Mouse (Mus musculus) forebrain, embryonic 14.5 days (tissue): ENCODE data around the gene Cmas. TPM values are rescaled to one million over a fixed set of nuclear protein-coding genes. Genes with fewer than 3 reads are reported as not detected.

Experiments
- ATAC-seq: fragments of 200-750 bp; cut with Nextera tagmentation; 2 replicates; pipeline ENCODE4 v1.8.0; 2017; ENCODE audit warnings: mild to moderate bottlenecking, moderate library complexity
- DNase-seq: peaks from one replicate; pipeline ENCODE4 v3.0.0-alpha.2; 2015; ENCODE audit warnings: low spot score
- H3K27ac ChIP-seq: fragments of 300-500 bp; sonication (generic); 2 replicates; pipeline ENCODE4 v1.5.1; 2014; ENCODE audit warnings: low read depth, mild to moderate bottlenecking, control low read depth, low read length, moderate library complexity
- H3K27me3 ChIP-seq: fragments of 300-500 bp; sonication (generic); replicated peaks from 2 replicates; pipeline ENCODE4 v1.6.1; 2014; ENCODE audit warnings: low read length, control low read depth, mixed read lengths; ENCODE audit not compliant: control insufficient read depth, insufficient read depth
- H3K36me3 ChIP-seq: fragments of 300-500 bp; sonication (generic); 2 replicates; pipeline ENCODE4 v1.6.1; 2014; ENCODE audit warnings: low read length, control low read depth; ENCODE audit not compliant: control insufficient read depth, insufficient read depth
- H3K4me1 ChIP-seq: fragments of 300-500 bp; sonication (generic); 2 replicates; pipeline ENCODE4 v1.6.1; 2014; ENCODE audit warnings: antibody characterized with exemption, low read length, control low read depth; ENCODE audit not compliant: control insufficient read depth, insufficient read depth
- H3K4me2 ChIP-seq: fragments of 300-500 bp; sonication (generic); 2 replicates; pipeline ENCODE4 v1.6.1; 2014; ENCODE audit warnings: mild to moderate bottlenecking, control low read depth, low read length
- H3K4me3 ChIP-seq: fragments of 300-500 bp; sonication (generic); 2 replicates; pipeline ENCODE4 v1.5.1; 2014; ENCODE audit warnings: low read depth, low read length, control low read depth
- H3K9ac ChIP-seq: fragments of 300-500 bp; sonication (generic); 2 replicates; pipeline ENCODE4 v1.6.1; 2014; ENCODE audit warnings: mild to moderate bottlenecking, low read length, control low read depth, moderate library complexity
- H3K9me3 ChIP-seq: fragments of 300-500 bp; sonication (generic); replicated peaks from 2 replicates; pipeline ENCODE4 v1.6.1; 2016; ENCODE audit warnings: low read length, control low read depth, mixed read lengths; ENCODE audit not compliant: control insufficient read depth
- WGBS: fragments of 180-500 bp; shearing (Covaris S2); extraction: QIAGEN DNeasy Blood & Tissue Kit; methylation state at CpG from one replicate; pipeline ENCODE4 v1.1.7; 2014; 5-methylcytosine and 5-hydroxymethylcytosine counted together
- polyA plus RNA-seq: library from polyadenylated mRNA; unstranded; fragments of >200 nt; fragmentation: Nextera tagmentation; extraction: Ambion mirVana; gene quantifications from 2 replicates; pipeline ENCODE4 v1.2.1, GENCODE M21; 2014

The Cmas gene
- polyA plus RNA-seq, 1 experiment from 2014 or later = 173 TPM

- no peaks in the 10 kb centered on the region for H3K27me3 ChIP-seq
- 9% methylated on average over 4 of the region's 4 CpGs for WGBS
- peaks cover 12% of the 10 kb centered on the region; the same call in 1 of the 2 replicates for H3K4me1 ChIP-seq
- ATAC-seq (peak; percentile 75), DNase-seq (peak; percentile 85)
- H3K9ac ChIP-seq = no peak overlapping the region
- no peaks in the 10 kb centered on the region for H3K9me3 ChIP-seq
- no peak overlapping the region for H3K4me3 ChIP-seq
- peaks cover 13% of the 10 kb centered on the region for H3K36me3 ChIP-seq
- H3K4me2 ChIP-seq = no peak overlapping the region
- H3K27ac ChIP-seq = no peak overlapping the region
Observed at GRCm38 (mm10) chr6:142780574-142781033, 24.1 kb downstream of the Cmas start.

- no peak overlapping the region for H3K27ac ChIP-seq
- 2% methylated on average over 7 of the region's 7 CpGs for WGBS
- H3K9me3 ChIP-seq = no peaks in the 10 kb centered on the region
- DNase-seq = peak; percentile 83
- H3K27me3 ChIP-seq = no peaks in the 10 kb centered on the region
- ATAC-seq = peak; percentile 59
- peaks cover 6% of the 10 kb centered on the region; the same call in 1 of the 2 replicates for H3K36me3 ChIP-seq
- no peak overlapping the region for H3K4me3 ChIP-seq
- no peak overlapping the region for H3K9ac ChIP-seq
- H3K4me2 ChIP-seq = no peak overlapping the region
- peaks cover 12% of the 10 kb centered on the region; the same call in 1 of the 2 replicates for H3K4me1 ChIP-seq
Observed at GRCm38 (mm10) chr6:142781286-142781685, 24.8 kb downstream of the Cmas start.

GRCm38 (mm10) chr6:142785343-142785742 is 28.9 kb downstream of the Cmas start:
- no peaks in the 10 kb centered on the region for H3K27me3 ChIP-seq
- H3K36me3 ChIP-seq = no peaks in the 10 kb centered on the region
- no peak overlapping the region for H3K4me3 ChIP-seq
- H3K9ac ChIP-seq = no peak overlapping the region
- H3K9me3 ChIP-seq = no peaks in the 10 kb centered on the region
- ATAC-seq (no peak), DNase-seq (peak; percentile 38)
- H3K27ac ChIP-seq = no peak overlapping the region
- H3K4me1 ChIP-seq = peaks cover 13% of the 10 kb centered on the region
- H3K4me2 ChIP-seq = no peak overlapping the region
- WGBS = 28% methylated on average over 4 of the region's 4 CpGs

- Histone ChIP-seq H3K9ac (no peak overlapping the region), H3K4me1 (peaks cover 11% of the 10 kb centered on the region; the same call in 1 of the 2 replicates), H3K9me3 (no peaks in the 10 kb centered on the region), H3K27ac (no peak overlapping the region), H3K4me3 (no peak overlapping the region), H3K36me3 (no peaks in the 10 kb centered on the region), H3K4me2 (no peak overlapping the region), H3K27me3 (no peaks in the 10 kb centered on the region)
- ATAC-seq (no peak), DNase-seq (peak; percentile 15)
- WGBS = 86% methylated on average over 21 of the region's 21 CpGs
Observed at GRCm38 (mm10) chr6:142786106-142786505, 29.6 kb downstream of the Cmas start.

GRCm38 (mm10) chr6:142788042-142788987 is 31.8 kb downstream of the Cmas start:
- H3K9ac ChIP-seq = no peak overlapping the region
- H3K4me2 ChIP-seq = no peak overlapping the region
- H3K4me1 ChIP-seq = peaks cover 10% of the 10 kb centered on the region; the same call in 1 of the 2 replicates
- H3K9me3 ChIP-seq = no peaks in the 10 kb centered on the region
- no peak overlapping the region for H3K4me3 ChIP-seq
- peak; percentile 81 for ATAC-seq
- H3K27ac ChIP-seq = peak overlapping the region; percentile 50; the same call in 1 of the 2 replicates
- 43% methylated on average over 17 of the region's 18 CpGs for WGBS
- H3K27me3 ChIP-seq = no peaks in the 10 kb centered on the region
- no peaks in the 10 kb centered on the region for H3K36me3 ChIP-seq
- DNase-seq = peak; percentile 88

- H3K4me2 ChIP-seq = no peak overlapping the region
- no peak overlapping the region for H3K27ac ChIP-seq
- DNase-seq (peak; percentile 18), ATAC-seq (no peak)
- H3K9me3 ChIP-seq = no peaks in the 10 kb centered on the region
- H3K4me1 ChIP-seq = peaks cover 10% of the 10 kb centered on the region; the same call in 1 of the 2 replicates
- no peaks in the 10 kb centered on the region for H3K27me3 ChIP-seq
- no peak overlapping the region for H3K9ac ChIP-seq
- H3K36me3 ChIP-seq = no peaks in the 10 kb centered on the region
- no peak overlapping the region for H3K4me3 ChIP-seq
- 83% methylated on average over 10 of the region's 10 CpGs for WGBS
Observed at GRCm38 (mm10) chr6:142789736-142790135, 33.2 kb downstream of the Cmas start.

GRCm38 (mm10) chr6:142792241-142792968 is 35.9 kb downstream of the Cmas start:
- ATAC-seq (no peak), DNase-seq (peak; percentile 8)
- H3K9me3 ChIP-seq = no peaks in the 10 kb centered on the region
- H3K4me2 ChIP-seq = no peak overlapping the region
- H3K4me1 ChIP-seq = peaks cover 10% of the 10 kb centered on the region; the same call in 1 of the 2 replicates
- H3K4me3 ChIP-seq = no peak overlapping the region
- H3K9ac ChIP-seq = no peak overlapping the region
- 47% methylated on average over 13 of the region's 13 CpGs for WGBS
- H3K36me3 ChIP-seq = no peaks in the 10 kb centered on the region
- H3K27ac ChIP-seq = no peak overlapping the region
- no peaks in the 10 kb centered on the region for H3K27me3 ChIP-seq

GRCm38 (mm10) chr6:142793468-142793867 is 37.0 kb downstream of the Cmas start:
- Histone ChIP-seq H3K36me3 (no peaks in the 10 kb centered on the region), H3K4me1 (peaks cover 7% of the 10 kb centered on the region; the same call in 1 of the 2 replicates), H3K9me3 (no peaks in the 10 kb centered on the region), H3K27ac (no peak overlapping the region), H3K27me3 (no peaks in the 10 kb centered on the region), H3K4me3 (no peak overlapping the region), H3K4me2 (no peak overlapping the region), H3K9ac (no peak overlapping the region)
- ATAC-seq = peak; percentile 51; the same call in 1 of the 2 replicates
- WGBS = 43% methylated on average over 7 of the region's 7 CpGs
- DNase-seq = peak; percentile 51
